Comparison of ENCODE assay signal across 16 mouse cellular contexts in the genomic region with DNA sequence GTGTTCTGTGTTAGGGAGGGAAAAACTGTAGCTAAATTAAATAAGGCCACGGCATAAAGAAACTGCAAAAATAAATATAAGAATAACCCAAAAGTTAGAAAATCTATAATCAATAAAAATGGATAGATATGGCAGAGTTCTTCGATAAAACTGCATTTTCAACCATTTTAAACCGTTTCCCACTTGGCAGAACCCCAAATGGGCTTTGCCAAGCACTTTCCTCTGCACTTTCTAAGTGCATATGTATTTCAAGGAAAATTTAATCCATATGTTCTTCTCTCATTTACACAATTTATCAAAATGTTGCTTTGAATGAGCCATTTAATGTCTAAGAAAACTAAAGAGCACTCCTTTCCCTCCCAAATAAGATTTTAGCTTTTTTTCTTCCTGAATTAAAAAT.
"Had no signal": no experiment of that assay in that cellular context is flagged by ENCODE, and none has a peak within 500 bp of the region (broad histone marks: within the 10 kb centered on the region; RNA-seq: fewer than 3 reads in every experiment).

No protein-coding gene starts in this region.

- ATAC-seq: liver, postnatal 0 days; lung, postnatal 0 days; midbrain, embryonic 13.5 days; midbrain, embryonic 15.5 days had no signal

- H3K27ac ChIP-seq: lung, embryonic 15.5 days; macrophage; midbrain, embryonic 13.5 days; midbrain, embryonic 15.5 days; neural tube, embryonic 12.5 days had no signal

- H3K27me3 ChIP-seq: lung, embryonic 15.5 days; megakaryocyte, embryonic 14.5 days; midbrain, embryonic 13.5 days; midbrain, embryonic 15.5 days; neural tube, embryonic 12.5 days had no signal

- H3K4me3 ChIP-seq: lung, embryonic 15.5 days; megakaryocyte, embryonic 14.5 days; midbrain, embryonic 13.5 days; midbrain, embryonic 15.5 days; neural tube, embryonic 12.5 days had no signal

- H3K36me3 ChIP-seq: lung, embryonic 15.5 days; midbrain, embryonic 13.5 days; midbrain, embryonic 15.5 days; neural tube, embryonic 12.5 days had no signal

- H3K4me1 ChIP-seq: lung, embryonic 15.5 days; megakaryocyte, embryonic 14.5 days; midbrain, embryonic 13.5 days; midbrain, embryonic 15.5 days; neural tube, embryonic 12.5 days had no signal

- DNase-seq: liver, postnatal 0 days; lung, adult 2 months; lung, postnatal 14 days; lung, postnatal 36 days; right cerebral cortex, postnatal 25 days; thymus, adult 18-20 months; thymus, postnatal 14 days; thymus, postnatal 36 days had no signal

- H3K9ac ChIP-seq: liver, postnatal 0 days; lung, embryonic 15.5 days; midbrain, embryonic 13.5 days; midbrain, embryonic 15.5 days; neural tube, embryonic 12.5 days had no signal

- H3K9me3 ChIP-seq: lung, embryonic 15.5 days; midbrain, embryonic 13.5 days; midbrain, embryonic 15.5 days; neural tube, embryonic 12.5 days had no signal

- H3K4me2 ChIP-seq: lung, embryonic 15.5 days; midbrain, embryonic 11.5 days; midbrain, embryonic 13.5 days; midbrain, embryonic 15.5 days; neural tube, embryonic 12.5 days had no signal
